Mouse (Mus musculus) embryo, embryonic 10 days (tissue): Measurements from ENCODE around the gene Hist1h4c.
"Not testable (repeated sequence)": the region's sequence is repeated elsewhere in the genome, so short reads cannot be mapped to it uniquely, and the experiment has no call there.

Experiments used
- DNase-seq: peaks from one replicate; pipeline ENCODE4 v3.0.0-alpha.2; 2015; ENCODE audit warnings: low spot score

Hist1h4c gene

DNA sequence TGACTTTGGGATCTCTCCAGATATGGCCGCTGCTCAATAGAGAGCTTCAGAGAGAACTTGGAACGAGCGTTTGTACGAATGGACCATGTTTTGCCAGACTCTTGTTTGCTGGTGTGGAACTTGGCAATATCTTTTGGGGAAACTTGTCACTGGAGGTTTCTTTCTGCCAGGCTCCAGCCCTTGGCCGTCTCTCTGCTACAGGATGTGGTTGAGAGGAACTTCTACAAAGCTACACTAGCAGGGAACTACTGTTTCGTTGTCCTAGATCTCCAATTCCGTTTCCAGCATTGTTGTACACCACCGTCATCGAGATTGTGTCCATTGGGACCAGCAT lies 30.9 kb upstream of the Hist1h4c start:
- no peak for DNase-seq

- DNase-seq: no peak
Observed at GRCm38 (mm10) chr13:23728472-23729191, 30.4 kb upstream of the Hist1h4c start.

DNA sequence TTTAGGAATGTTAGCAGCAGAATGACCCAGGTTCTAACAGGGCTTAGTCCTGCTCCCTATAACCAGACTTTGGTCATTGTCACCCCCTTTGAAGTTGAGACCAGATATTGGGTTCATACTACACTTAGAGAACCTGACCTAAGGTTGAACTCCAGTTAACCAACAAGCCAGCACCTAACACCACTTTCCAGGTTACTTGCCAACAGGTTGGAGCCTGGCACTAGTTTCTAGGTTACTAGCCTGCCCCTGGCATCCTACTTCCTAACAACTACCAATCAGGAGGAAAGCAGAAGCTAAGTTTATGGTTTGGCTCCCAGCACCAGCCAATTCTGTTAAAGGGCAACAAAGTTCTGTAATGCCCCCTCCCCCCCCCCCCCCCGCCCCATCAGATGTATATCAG lies 27.0 kb upstream of the Hist1h4c start:
- DNase-seq: no peak

DNA sequence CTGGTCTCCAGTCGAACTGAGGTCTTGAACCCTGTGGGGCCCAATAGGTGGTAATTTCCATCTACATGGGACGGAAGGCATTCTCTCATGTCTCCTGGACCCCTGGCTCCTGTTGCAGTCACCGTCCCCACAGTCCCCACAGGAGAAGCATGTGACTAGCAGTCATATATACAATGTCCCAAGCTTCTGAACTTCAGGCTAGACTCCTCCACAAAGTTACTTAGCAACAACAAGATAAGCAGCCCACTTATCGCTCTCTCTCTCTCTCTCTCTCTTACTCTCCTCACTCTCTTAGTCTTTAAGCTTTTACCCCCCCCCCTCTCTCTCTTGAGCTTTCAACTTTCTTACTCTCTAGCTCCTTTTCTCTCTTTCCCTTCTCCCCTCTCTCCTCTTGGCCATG lies 26.0 kb upstream of the Hist1h4c start:
- DNase-seq: no peak

DNA sequence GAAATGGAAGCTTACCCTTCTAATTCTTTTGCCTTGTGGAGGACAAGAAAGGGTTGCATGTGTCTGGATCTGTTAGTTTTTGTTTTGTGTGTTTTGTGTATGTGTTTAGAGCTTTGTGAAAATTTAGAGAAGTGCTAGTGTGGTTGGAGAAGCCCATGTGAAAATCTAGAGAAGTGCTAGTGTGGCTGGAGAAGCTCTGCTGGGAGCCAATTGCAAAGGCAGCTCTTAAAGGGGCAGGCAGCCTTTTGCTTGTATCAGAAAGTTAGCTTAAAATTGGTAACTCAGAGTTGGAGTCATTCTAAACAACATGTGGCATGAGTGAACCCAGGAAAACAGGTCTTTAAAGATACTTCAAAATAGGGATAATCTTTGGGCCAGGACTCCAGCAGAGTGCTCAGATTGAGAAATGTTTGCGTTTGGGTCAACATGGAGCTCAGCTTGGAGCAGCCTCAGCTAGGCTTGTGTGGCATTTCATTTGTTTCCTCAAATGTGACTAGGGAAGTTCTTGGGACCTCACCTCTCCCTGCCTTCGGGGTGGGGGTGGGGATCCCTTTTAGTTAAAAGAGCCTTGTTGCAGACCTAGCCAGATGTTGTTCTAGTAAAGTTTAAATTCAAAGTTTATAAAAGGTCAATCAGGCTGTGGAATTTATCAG lies 19.5 kb upstream of the Hist1h4c start:
- DNase-seq: not testable (repeated sequence)

DNA sequence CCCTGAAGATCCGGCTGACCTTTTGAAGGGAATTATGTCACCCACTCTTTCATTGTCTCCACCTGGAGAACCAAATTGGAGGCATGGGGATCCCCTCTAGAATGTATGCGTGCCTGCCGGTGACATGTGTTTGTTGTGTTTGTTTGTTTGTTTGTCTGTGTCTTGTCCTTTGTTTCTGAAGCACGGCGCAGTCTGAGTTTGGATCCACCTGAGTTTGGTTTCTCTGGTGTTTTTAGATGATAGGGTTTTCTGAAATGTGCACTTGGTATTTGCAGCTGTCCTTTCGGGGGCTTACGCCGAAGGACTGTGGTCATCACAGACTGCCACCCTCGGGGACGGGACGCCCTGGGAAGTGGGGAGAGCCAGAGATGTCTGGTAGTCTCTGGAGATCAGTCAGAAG lies 18.9 kb upstream of the Hist1h4c start:
- no peak for DNase-seq

DNA sequence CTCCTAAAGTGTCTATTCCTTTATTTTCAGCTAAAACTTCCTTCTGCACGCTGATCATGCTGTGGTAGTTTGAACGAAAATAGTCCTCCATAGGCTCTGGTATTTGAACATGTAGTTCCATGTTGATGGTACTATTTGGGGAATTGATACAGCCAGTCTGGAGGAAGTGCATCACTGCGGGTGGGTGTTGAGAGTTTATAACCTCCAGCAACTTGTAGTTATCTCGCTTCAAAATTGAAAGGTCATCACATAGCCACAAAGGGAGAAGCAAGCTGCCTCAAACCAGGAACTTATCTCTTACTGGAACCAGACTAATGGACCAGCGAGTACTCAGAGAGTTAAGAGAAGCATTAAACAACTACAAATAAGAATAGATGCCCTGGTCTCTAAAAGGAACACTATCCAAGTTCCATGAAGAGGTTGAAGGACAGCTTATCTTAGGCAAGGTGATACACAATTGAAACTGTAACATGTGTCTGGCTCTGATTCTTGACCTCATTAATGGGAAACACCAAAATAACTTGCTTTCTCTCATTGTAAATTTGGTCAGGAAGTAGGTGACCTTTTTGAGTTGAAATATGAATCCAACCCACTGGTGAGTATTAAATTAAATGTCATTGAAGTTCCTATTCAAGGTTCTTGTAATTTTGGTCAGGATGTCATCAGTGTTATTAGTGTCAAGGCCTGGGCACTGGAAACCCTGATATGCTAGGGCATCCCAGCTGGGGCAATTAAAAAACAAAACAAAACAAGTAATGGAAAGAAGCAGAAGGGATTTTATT lies 18.2 kb upstream of the Hist1h4c start:
- DNase-seq: no peak

DNA sequence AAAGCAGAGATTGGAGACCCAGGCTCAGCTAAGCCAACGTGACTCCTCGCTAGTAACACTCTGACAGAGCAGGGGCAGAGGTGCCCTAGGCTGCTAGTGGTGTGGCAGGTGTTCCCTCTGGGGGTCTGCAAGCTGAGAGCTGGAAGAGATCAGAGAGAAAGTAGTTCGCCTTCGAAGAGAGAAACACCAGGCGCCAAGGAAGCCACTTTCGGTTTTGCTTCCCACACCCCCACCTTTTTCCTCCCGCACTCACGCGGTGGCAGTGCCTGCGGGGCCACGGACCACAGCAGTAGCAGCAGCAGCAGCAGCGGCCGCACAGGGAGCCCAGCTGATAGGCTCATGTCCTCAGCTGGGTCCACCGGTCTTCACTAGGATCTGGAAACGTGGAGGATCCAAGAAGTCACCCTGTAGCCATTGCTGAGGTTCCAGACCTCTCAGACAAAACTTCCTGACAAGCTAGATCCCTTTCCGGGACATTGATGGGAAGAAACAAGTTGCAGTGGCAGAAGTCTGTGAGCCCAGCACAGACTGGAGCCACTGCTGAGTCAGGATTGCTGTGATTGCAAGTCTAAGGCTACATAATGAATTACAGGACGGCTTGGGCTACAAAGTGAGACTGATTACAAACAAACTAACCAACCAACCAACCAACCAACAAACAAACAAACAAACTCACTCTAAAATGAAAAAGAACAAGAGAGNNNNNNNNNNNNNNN lies 12.3 kb upstream of the Hist1h4c start, which contains the start of gene Hfe:
TSS of gene Hfe (minus strand) at position 481 of the 716 bp plus-strand sequence.
- peak; percentile 45 for DNase-seq

- DNase-seq: no peak
Observed at GRCm38 (mm10) chr13:23709714-23710373, 11.6 kb upstream of the Hist1h4c start.

- DNase-seq: no peak
Observed at GRCm38 (mm10) chr13:23708654-23709053, 10.4 kb upstream of the Hist1h4c start.

DNA sequence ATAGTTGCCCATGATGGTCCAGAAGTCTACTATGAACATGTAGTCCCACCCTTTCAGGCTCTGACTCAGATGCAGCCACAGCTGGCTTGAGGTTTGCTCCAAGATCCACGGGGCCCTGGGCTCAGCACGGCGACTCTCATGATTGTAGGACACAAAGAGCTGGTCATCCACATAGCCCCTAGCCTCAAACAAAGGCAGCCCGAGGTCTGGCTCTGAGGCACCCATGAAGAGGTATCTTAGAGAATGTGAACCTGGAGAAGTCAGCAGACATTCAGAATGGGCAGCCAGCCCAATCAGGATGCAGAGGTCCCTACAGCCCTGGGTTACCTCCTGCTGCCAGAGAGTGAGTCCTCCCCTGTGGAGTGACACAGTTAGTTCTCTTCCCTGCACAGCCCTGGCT lies 9.8 kb upstream of the Hist1h4c start:
- DNase-seq: no peak

- no peak for DNase-seq
Observed at GRCm38 (mm10) chr13:23706771-23707170, 8.5 kb upstream of the Hist1h4c start.

DNA sequence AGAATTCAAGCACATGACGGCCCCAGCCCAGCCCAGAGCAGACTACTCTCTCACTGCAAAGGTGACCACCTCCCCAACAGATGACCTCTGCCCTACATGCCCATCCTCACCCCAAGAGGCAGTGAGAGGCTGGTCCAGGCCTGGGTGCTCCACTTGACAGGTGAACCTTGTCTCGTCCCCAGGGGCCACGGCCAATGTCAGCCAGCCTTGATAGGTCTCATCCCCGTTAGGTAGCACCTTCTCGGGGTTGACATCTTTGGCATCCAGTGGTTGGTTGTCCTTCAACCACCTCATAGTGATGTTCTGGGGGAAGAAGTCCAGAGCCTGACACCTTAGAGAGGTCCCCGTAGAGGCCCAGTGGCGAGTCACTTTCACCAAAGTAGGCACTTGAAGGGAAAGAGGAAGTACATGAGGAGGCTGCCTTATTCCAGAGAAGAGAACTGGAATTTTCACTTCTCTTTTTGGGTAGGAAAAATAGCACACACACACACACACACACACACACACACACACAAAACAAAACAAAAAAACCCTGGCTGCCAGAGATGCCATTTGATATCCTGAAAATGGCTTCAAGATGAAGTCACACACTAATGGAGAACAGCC lies 7.6 kb upstream of the Hist1h4c start:
- DNase-seq: no peak

DNA sequence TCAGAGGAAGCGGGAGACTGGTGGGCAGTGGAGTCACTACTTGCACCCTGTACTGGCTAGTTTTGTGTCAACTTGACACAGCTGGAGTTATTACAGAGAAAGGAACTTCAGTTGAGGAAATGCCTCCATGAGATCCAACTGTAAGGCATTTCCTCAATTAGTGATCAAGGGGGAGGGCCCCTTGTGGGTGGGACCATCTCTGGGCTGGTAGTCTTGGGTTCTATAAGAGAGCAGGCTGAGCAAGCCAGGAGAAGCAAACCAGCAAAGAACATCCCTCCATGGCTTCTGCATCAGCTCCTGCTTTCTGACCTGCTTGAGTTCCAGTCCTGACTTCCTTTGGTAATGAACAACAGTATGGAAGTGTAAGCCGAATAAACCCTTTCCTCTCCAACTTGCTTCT lies 4.5 kb upstream of the Hist1h4c start:
- DNase-seq: not testable (repeated sequence)

DNA sequence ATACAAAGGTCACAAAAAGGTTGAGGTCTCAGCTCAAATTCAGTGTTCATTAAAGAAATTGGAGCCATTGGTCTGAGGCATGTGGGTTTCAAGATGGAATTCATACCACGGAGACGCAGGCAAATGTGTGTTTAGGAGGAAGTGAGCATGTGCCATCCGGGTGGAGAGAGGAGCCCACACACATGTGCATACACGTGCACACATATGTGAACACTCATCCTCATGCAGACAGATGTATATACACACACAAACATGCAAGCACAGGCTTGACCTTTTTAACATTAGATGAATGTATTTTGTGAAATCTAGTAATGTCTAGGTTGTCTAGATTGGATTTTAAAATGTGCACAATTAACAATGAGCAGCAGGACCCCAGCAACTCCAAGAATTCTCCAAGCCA lies 4.0 kb upstream of the Hist1h4c start:
- no peak for DNase-seq

DNA sequence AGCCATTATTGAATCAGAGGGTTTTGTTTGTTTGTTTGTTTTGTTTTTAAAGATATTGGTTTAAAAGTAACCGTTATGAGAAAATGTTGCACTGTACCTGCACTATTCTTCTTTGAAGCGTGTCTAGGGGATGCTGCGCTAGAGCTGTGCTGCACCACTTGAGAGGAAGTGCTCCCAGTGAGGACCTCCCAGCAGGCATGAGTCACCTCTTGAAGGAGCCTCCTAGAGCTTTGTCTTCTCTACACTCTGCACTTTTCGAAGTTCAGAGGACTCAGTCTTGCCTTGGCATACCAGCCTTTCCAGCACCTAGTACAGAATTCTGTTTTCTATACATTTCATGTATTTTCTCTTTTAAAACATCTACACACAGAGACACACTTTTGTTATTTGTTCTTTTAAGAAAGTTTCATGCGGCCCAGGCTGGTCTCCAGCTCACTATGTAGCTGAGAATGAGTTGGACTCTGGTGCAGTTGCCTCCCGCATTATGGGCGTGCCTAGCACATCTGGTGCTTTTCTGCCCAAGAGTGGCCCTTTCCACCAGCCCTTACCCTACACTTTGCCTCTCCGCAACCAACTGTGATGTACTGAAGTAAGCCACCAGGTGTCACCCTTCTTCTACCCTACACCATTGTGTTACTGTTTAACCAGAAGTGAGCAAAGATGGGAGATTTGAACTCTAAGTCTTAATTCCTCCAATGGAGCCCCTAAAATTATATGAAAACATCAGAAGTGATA lies 2.7 kb upstream of the Hist1h4c start:
- DNase-seq: peak; percentile 91

DNA sequence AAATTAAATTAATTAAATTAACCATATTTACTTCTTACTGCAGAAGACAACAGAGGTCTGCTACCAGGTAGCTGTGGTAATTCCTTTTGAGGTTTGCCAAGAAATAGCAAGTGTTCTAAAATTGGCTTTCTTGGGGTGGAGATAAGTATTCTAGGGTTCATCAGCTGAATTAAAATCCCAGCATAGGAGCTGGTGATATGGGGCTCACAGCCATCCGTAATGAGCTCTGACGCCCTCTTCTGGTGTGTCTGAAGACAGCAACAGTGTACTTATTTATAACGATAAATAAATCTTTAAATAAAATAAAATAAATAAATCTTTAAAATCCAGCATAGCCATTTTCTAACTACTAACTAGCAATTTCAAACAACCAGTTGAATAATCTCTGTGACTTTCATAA lies 1.5 kb upstream of the Hist1h4c start:
- no peak for DNase-seq

GRCm38 (mm10) chr13:23698996-23699395 lies 742 bp upstream of the Hist1h4c start:
- no peak for DNase-seq

GRCm38 (mm10) chr13:23697491-23698299 lies 559 bp downstream of the Hist1h4c start:
- DNase-seq: peak; percentile 90

GRCm38 (mm10) chr13:23696061-23696474 lies 2.2 kb downstream of the Hist1h4c start:
- DNase-seq: no peak
